Mouse (Mus musculus) heart, adult 2 months (tissue): ENCODE measurements around the gene Josd2. TPM values are rescaled to one million over a fixed set of nuclear protein-coding genes. Genes with fewer than 3 reads are reported as not detected.
A peak's percentile ranks its signal among the peaks of the same experiment; 100 is the strongest.

Experiments
- DNase-seq, 2 experiments: peaks; one replicate each; pipeline ENCODE4 v3.0.0; 2021
- H3K27ac ChIP-seq: fragments of 200-600 bp; 2 replicates; pipeline ENCODE4 v1.8.1; 2022
- H3K27me3 ChIP-seq: fragments of 200-500 bp; 2 replicates; pipeline ENCODE4 v1.6.1; 2012; ENCODE audit warnings: mild to moderate bottlenecking, low read length, inconsistent platforms, mixed read lengths; ENCODE audit not compliant: control insufficient read depth, insufficient read depth
- H3K36me3 ChIP-seq: fragments of 200-500 bp; 2 replicates; pipeline ENCODE4 v1.6.1; 2012; ENCODE audit warnings: low read length, inconsistent platforms; ENCODE audit not compliant: control insufficient read depth, insufficient read depth
- H3K4me1 ChIP-seq: fragments of 200-500 bp; 2 replicates; pipeline ENCODE4 v1.6.1; 2011; ENCODE audit warnings: low read length; ENCODE audit not compliant: control insufficient read depth, insufficient read depth
- H3K4me3 ChIP-seq: fragments of 200-600 bp; 2 replicates; pipeline ENCODE4 v1.8.1; 2022
- H3K79me2 ChIP-seq: fragments of 200-500 bp; replicated peaks from 2 replicates; pipeline ENCODE4 v1.6.1; 2012; ENCODE audit warnings: mild to moderate bottlenecking, inconsistent platforms, low read length, moderate library complexity, mixed read lengths; ENCODE audit not compliant: control insufficient read depth, insufficient read depth
- H3K9ac ChIP-seq: fragments of 200-500 bp; 2 replicates; pipeline ENCODE4 v1.6.1; 2012; ENCODE audit warnings: low read depth, mild to moderate bottlenecking, control low read depth, inconsistent platforms, low read length, mixed read lengths
- CTCF ChIP-seq: fragments of 200-600 bp; IDR thresholded peaks from 2 replicates; pipeline ENCODE4 v1.8.1; 2022; ENCODE audit warnings: antibody characterized with exemption, mild to moderate bottlenecking, moderate library complexity
- EP300 ChIP-seq: fragments of 200-500 bp; IDR thresholded peaks from 2 replicates; pipeline ENCODE4 v1.6.1; 2011; ENCODE audit warnings: low read depth, low read length, control low read depth; ENCODE audit not compliant: insufficient read depth
- POLR2A ChIP-seq: fragments of 200-500 bp; IDR thresholded peaks from 2 replicates; pipeline ENCODE4 v1.6.1; 2011; ENCODE audit warnings: mild to moderate bottlenecking, low read depth, low read length, control low read depth; ENCODE audit not compliant: insufficient read depth
- WGBS: fragments of 180-500 bp; shearing (Covaris S2); methylation state at CpG from one replicate; pipeline ENCODE4 v1.1.7; 2018; 5-methylcytosine and 5-hydroxymethylcytosine counted together
- intact Hi-C: fragments of 180-260 bp; cut with DNase I; formaldehyde crosslinking; loops from one replicate; pipeline ENCODE4 v1.15.1; 2025
- polyA plus RNA-seq: library from polyadenylated mRNA; depleted of rRNA; stranded (reverse); fragments of >200 nt; gene quantifications from 2 replicates; pipeline ENCODE4 v1.2.3, GENCODE M21; 2012
- total RNA-seq, 2 experiments: library from RNA; stranded (reverse); gene quantifications; 2 replicates each; pipeline ENCODE4 v1.2.3; 2021

The Josd2 gene
- total and polyA plus RNA-seq, 3 experiments = 139 to 242 (median 147) TPM

DNA sequence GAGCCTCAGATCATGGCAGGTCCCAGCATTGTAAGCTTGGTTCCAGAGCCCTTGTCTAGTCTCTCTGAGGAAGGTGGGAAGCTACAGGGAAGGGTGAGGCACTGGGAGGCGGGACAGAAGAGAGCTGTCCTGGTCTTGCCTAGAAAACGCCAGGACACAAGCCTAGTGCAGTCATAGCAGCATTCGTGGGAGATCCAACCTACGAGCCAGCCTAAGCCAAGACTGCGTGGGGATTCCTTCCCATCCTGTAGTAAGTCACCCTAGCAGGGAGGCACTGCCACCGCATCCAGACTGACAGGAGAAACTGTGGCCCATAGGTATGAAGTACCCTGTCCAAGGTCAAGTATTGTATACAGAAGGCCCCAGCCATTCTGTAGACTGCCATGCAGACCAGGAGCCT, 35.2 kb upstream of the Josd2 start:
- H3K9ac ChIP-seq = no peak overlapping the region
- TF ChIP-seq POLR2A (no peak), CTCF (no peak), EP300 (no peak)
- H3K4me3 ChIP-seq = no peak overlapping the region
- H3K27ac ChIP-seq = no peak overlapping the region
- H3K4me1 ChIP-seq = no peaks in the 10 kb centered on the region
- intact Hi-C loops = no loop called here
- H3K36me3 ChIP-seq = no peaks in the 10 kb centered on the region
- H3K79me2 ChIP-seq = no peaks in the 10 kb centered on the region
- WGBS = 71% methylated on average over 6 of the region's 6 CpGs
- DNase-seq = no peak
- H3K27me3 ChIP-seq = peaks cover 9% of the 10 kb centered on the region

DNA sequence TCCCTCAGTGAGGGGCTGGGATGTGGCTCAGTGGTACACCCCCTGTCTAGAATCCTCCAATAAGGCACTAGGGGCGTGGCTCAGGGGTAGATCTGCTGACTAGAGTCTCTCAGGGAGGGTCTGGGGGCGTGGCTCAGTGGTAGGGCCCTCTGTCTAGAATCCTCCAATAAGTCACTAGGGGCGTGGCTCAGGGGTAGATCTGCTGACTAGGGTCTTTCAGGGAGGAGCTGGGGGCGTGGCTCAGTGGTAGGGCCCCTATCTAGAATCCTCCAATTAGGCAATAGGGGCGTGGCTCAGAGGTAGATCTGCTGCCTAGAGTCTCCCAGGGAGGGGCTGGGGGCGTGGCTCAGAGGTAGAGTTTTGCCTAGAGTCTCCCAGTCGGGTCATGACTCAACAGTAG, 34.4 kb upstream of the Josd2 start:
- Histone ChIP-seq H3K9ac (no peak overlapping the region), H3K27me3 (peaks cover 7% of the 10 kb centered on the region; the same call in 1 of the 2 replicates), H3K4me3 (no peak overlapping the region), H3K27ac (no peak overlapping the region), H3K4me1 (no peaks in the 10 kb centered on the region), H3K36me3 (no peaks in the 10 kb centered on the region), H3K79me2 (no peaks in the 10 kb centered on the region)
- TF ChIP-seq POLR2A = no peak
- no peak for TF ChIP-seq EP300
- TF ChIP-seq CTCF = no peak
- intact Hi-C loops = no loop called here
- no peak for DNase-seq
- 9% methylated on average over 7 of the region's 7 CpGs for WGBS

DNA sequence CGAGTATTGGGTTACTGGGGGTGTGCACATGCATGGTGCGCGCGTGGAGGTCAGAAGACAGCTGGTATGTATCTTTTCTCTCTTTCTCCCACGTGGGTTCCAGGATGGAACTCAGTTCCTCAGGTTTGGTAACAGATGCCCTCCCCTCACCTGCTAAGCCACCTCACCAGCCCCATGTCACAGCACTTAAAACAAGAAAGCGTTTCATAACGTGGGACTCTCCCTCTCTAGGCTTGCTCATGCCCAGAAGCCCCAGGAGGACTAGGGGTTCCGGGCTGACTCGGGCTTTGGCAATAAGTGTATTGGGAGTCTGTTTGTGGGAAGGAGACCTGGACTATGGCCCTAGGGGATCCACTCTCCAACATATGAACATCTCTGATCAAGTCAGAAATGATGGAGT, 33.7 kb upstream of the Josd2 start:
- no peaks in the 10 kb centered on the region for H3K36me3 ChIP-seq
- intact Hi-C loops = no loop called here
- peaks cover 5% of the 10 kb centered on the region; the same call in 1 of the 2 replicates for H3K27me3 ChIP-seq
- WGBS = 68% methylated on average over 9 of the region's 9 CpGs
- H3K4me3 ChIP-seq = no peak overlapping the region
- no peak for DNase-seq
- H3K4me1 ChIP-seq = no peaks in the 10 kb centered on the region
- TF ChIP-seq EP300 = no peak
- TF ChIP-seq POLR2A = no peak
- TF ChIP-seq CTCF = no peak
- no peak overlapping the region for H3K9ac ChIP-seq
- H3K79me2 ChIP-seq = no peaks in the 10 kb centered on the region
- H3K27ac ChIP-seq = no peak overlapping the region

- no peak for DNase-seq
- intact Hi-C loops = no loop called here
- 67% methylated on average over 5 of the region's 5 CpGs for WGBS
- Histone ChIP-seq H3K4me3 (no peak overlapping the region), H3K27me3 (no peaks in the 10 kb centered on the region), H3K79me2 (no peaks in the 10 kb centered on the region), H3K27ac (no peak overlapping the region), H3K4me1 (no peaks in the 10 kb centered on the region), H3K36me3 (no peaks in the 10 kb centered on the region), H3K9ac (no peak overlapping the region)
- TF ChIP-seq POLR2A = no peak
- no peak for TF ChIP-seq EP300
- TF ChIP-seq CTCF = no peak
Measured at GRCm38 (mm10) chr7:44435796-44436195, 32.0 kb upstream of the Josd2 start.

DNA sequence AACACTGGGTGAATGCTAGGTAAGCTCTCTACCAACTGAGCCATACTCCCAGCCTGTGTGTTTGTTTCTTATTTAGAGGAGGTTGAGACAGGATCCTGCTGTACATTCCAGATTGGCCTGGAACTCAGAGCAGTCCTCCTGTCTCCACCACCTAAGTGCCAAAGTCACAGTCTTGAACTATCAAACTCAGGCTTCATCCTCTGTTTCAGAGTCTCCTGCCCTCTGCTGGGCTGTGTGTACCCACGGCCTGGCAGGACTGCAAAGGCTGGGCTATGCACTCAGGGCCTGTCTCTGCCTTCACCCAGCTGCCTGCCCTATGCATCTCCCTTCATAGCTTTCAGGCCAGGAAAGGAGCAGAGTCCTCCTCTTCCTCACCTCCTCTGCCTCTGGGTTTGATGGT, 31.5 kb upstream of the Josd2 start:
- Histone ChIP-seq H3K4me1 (no peaks in the 10 kb centered on the region), H3K27me3 (no peaks in the 10 kb centered on the region), H3K4me3 (no peak overlapping the region), H3K79me2 (no peaks in the 10 kb centered on the region), H3K27ac (no peak overlapping the region), H3K36me3 (no peaks in the 10 kb centered on the region), H3K9ac (no peak overlapping the region)
- intact Hi-C loops = no loop called here
- no peak for DNase-seq
- WGBS = 21% methylated on average over 1 of the region's 1 CpGs
- TF ChIP-seq CTCF (peak; percentile 28), POLR2A (no peak), EP300 (no peak)

- H3K36me3 ChIP-seq = no peaks in the 10 kb centered on the region
- no peak overlapping the region for H3K9ac ChIP-seq
- intact Hi-C loops = no loop called here
- H3K4me1 ChIP-seq = no peaks in the 10 kb centered on the region
- no peak overlapping the region for H3K4me3 ChIP-seq
- 48% methylated on average over 1 of the region's 1 CpGs for WGBS
- TF ChIP-seq POLR2A (no peak), EP300 (no peak), CTCF (no peak)
- no peaks in the 10 kb centered on the region for H3K79me2 ChIP-seq
- H3K27ac ChIP-seq = no peak overlapping the region
- no peak for DNase-seq
- H3K27me3 ChIP-seq = peaks cover 2% of the 10 kb centered on the region; the same call in 1 of the 2 replicates
Measured at GRCm38 (mm10) chr7:44437188-44437587, 30.6 kb upstream of the Josd2 start.
